ENCODE assay signal across 7 mouse cellular contexts in genomic region chr11:69072666-69073064, GRCm38 (mm10). TPM values are rescaled to one million over a fixed set of nuclear protein-coding genes. Genes with fewer than 3 reads are reported as not detected.
DNase-seq lines count a peak whose midpoint lies in the region; ATAC-seq and TF ChIP-seq lines count a peak whose summit lies in the region.

No protein-coding gene starts in this region.

- 9% methylated on average over 9 of the region's 9 CpGs for WGBS in lung, embryonic 14.5 days
- whole genome bisulfite sequencing in forebrain, embryonic 10.5 days = 10% methylated on average over 9 of the region's 9 CpGs
- WGBS in limb, embryonic 12.5 days = 14% methylated on average over 9 of the region's 9 CpGs
- 7% methylated on average over 9 of the region's 9 CpGs for WGBS in small intestine, adult 2 months

- no peaks in the 10 kb centered on the region for H3K27me3 ChIP-seq in lung, embryonic 14.5 days (ENCODE audit: insufficient read depth, low read length)
- H3K27me3 ChIP-seq in forebrain, embryonic 10.5 days (ENCODE audit: poor library complexity, severe bottlenecking) = no peaks in the 10 kb centered on the region
- H3K27me3 ChIP-seq in limb, embryonic 12.5 days = no peaks in the 10 kb centered on the region
- H3K27me3 ChIP-seq in small intestine, adult 2 months (ENCODE audit: control insufficient read depth, insufficient read depth, low read length) = no peaks in the 10 kb centered on the region

- TF ChIP-seq POLR2A in small intestine, adult 2 months (IDR thresholded peaks at IDR 0.05; ENCODE audit: low read depth, low read length) = no peak

- peak overlapping the region; percentile 89 for H3K4me2 ChIP-seq in lung, embryonic 14.5 days
- H3K4me2 ChIP-seq in limb, embryonic 12.5 days = peak overlapping the region; percentile 50

- H3K4me3 ChIP-seq in lung, embryonic 14.5 days (ENCODE audit: low read depth, low read length) = peak overlapping the region; percentile 31
- peak overlapping the region; percentile 48 for H3K4me3 ChIP-seq in forebrain, embryonic 10.5 days
- H3K4me3 ChIP-seq in limb, embryonic 12.5 days (replicated peaks) = peak overlapping the region; percentile 21
- peak overlapping the region; percentile 43 for H3K4me3 ChIP-seq in small intestine, adult 2 months (ENCODE audit: low read depth, low read length)

- TF ChIP-seq CTCF in lung, embryonic 14.5 days (IDR thresholded peaks at IDR 0.05; ENCODE audit: low read depth) = no peak
- no peak for TF ChIP-seq CTCF in small intestine, adult 2 months (IDR thresholded peaks at IDR 0.05; ENCODE audit: extremely low read depth, insufficient read length, insufficient replicate concordance, low read depth, low read length)

- peak overlapping the region; percentile 62 for H3K9ac ChIP-seq in lung, embryonic 14.5 days
- peak overlapping the region; percentile 38; the same call in 1 of the 2 replicates for H3K9ac ChIP-seq in limb, embryonic 12.5 days (replicated peaks)

- H3K9me3 ChIP-seq in lung, embryonic 14.5 days (ENCODE audit: low read depth, low read length) = no peaks in the 10 kb centered on the region
- H3K9me3 ChIP-seq in forebrain, embryonic 10.5 days = no peaks in the 10 kb centered on the region
- H3K9me3 ChIP-seq in limb, embryonic 12.5 days = no peaks in the 10 kb centered on the region

- H3K27ac ChIP-seq in lung, embryonic 14.5 days (ENCODE audit: low read depth) = peak overlapping the region; percentile 96
- H3K27ac ChIP-seq in forebrain, embryonic 10.5 days = peak overlapping the region; percentile 95
- peak overlapping the region; percentile 86 for H3K27ac ChIP-seq in limb, embryonic 12.5 days
- H3K27ac ChIP-seq in small intestine, adult 2 months (ENCODE audit: insufficient read depth, low read depth, low read length) = no peak overlapping the region

- H3K4me1 ChIP-seq in lung, embryonic 14.5 days (ENCODE audit: insufficient read depth) = peaks cover 7% of the 10 kb centered on the region; the same call in 1 of the 2 replicates
- H3K4me1 ChIP-seq in forebrain, embryonic 10.5 days = peaks cover 47% of the 10 kb centered on the region
- H3K4me1 ChIP-seq in limb, embryonic 12.5 days (replicated peaks) = peaks cover 31% of the 10 kb centered on the region
- H3K4me1 ChIP-seq in small intestine, adult 2 months (ENCODE audit: control insufficient read depth, insufficient read depth, insufficient read length, low read length) = peaks cover 5% of the 10 kb centered on the region; the same call in 1 of the 2 replicates

- no peaks in the 10 kb centered on the region for H3K36me3 ChIP-seq in lung, embryonic 14.5 days (ENCODE audit: insufficient read depth)
- no peaks in the 10 kb centered on the region for H3K36me3 ChIP-seq in forebrain, embryonic 10.5 days (replicated peaks)
- H3K36me3 ChIP-seq in limb, embryonic 12.5 days = no peaks in the 10 kb centered on the region
- H3K36me3 ChIP-seq in small intestine, adult 2 months (ENCODE audit: control insufficient read depth, insufficient read depth, low read length) = no peaks in the 10 kb centered on the region

- ATAC-seq in lung, embryonic 14.5 days (ENCODE audit: insufficient read depth) = no peak
- ATAC-seq in limb, embryonic 12.5 days (ENCODE audit: insufficient number of reproducible peaks, insufficient read depth, low FRiP score, low TSS enrichment, low read depth) = no peak

- DNase-seq in lung, embryonic 14.5 days = no peak
- DNase-seq in lung, postnatal 36 days = no peak
- DNase-seq in forebrain, embryonic 10.5 days (ENCODE audit: extremely low spot score, low spot score) = no peak
- DNase-seq in layer of hippocampus, postnatal 14 days (ENCODE audit: low spot score in 2 of 2) = no peak
- no peak for DNase-seq in thymus, postnatal 4 days

RNA-seq across cellular contexts. Expression of gene Tmem107, which starts 2.1 kb away (rescaled TPM):
- polyA plus RNA-seq in lung, embryonic 14.5 days (2014; fragmentation: Nextera tagmentation; extraction: Ambion mirVana) = 51.0 and 54.4 TPM in 2 replicates
- polyA plus RNA-seq in forebrain, embryonic 10.5 days (2016; fragmentation: Nextera tagmentation; extraction: Ambion mirVana) = 60.8 and 61.0 TPM in 2 replicates
- polyA plus RNA-seq in limb, embryonic 12.5 days (2016; fragmentation: Nextera tagmentation; extraction: Ambion mirVana) = 39.5 and 41.0 TPM in 2 replicates
- 11.8 and 12.8 TPM in 2 replicates for polyA plus RNA-seq in small intestine, adult 2 months (2012; rRNA removed)
- total RNA-seq in layer of hippocampus, postnatal 14 days (2021) = 10 to 100 TPM; 13.5 to 13.7 TPM

RNA-seq across cellular contexts. Expression of gene Borcs6, which starts 13.1 kb away (rescaled TPM):
- 8.0 and 9.5 TPM in 2 replicates for polyA plus RNA-seq in lung, embryonic 14.5 days (2014; fragmentation: Nextera tagmentation; extraction: Ambion mirVana)
- 3.8 and 4.1 TPM in 2 replicates for polyA plus RNA-seq in forebrain, embryonic 10.5 days (2016; fragmentation: Nextera tagmentation; extraction: Ambion mirVana)
- 9.2 and 10.0 TPM in 2 replicates for polyA plus RNA-seq in limb, embryonic 12.5 days (2016; fragmentation: Nextera tagmentation; extraction: Ambion mirVana)
- 13.2 and 28.5 TPM in 2 replicates for polyA plus RNA-seq in small intestine, adult 2 months (2012; rRNA removed)
- total RNA-seq in layer of hippocampus, postnatal 14 days (2021) = 10 to 100 TPM; 25.2 to 26.4 TPM

RNA-seq across cellular contexts. Expression of gene Vamp2, which starts 15.6 kb away (rescaled TPM):
- polyA plus RNA-seq in lung, embryonic 14.5 days (2014; fragmentation: Nextera tagmentation; extraction: Ambion mirVana) = 64.0 and 64.2 TPM in 2 replicates
- polyA plus RNA-seq in forebrain, embryonic 10.5 days (2016; fragmentation: Nextera tagmentation; extraction: Ambion mirVana) = 51.3 and 57.6 TPM in 2 replicates
- polyA plus RNA-seq in limb, embryonic 12.5 days (2016; fragmentation: Nextera tagmentation; extraction: Ambion mirVana) = 68.0 and 79.5 TPM in 2 replicates
- 33.5 and 84.4 TPM in 2 replicates for polyA plus RNA-seq in small intestine, adult 2 months (2012; rRNA removed)
- total RNA-seq in layer of hippocampus, postnatal 14 days (2021) = 1,000 to 10,000 TPM; 1,073 to 1,118 TPM

RNA-seq across cellular contexts. Expression of gene Per1, which starts 22.4 kb away (rescaled TPM):
- polyA plus RNA-seq in lung, embryonic 14.5 days (2014; fragmentation: Nextera tagmentation; extraction: Ambion mirVana) = 15.4 and 23.7 TPM in 2 replicates
- 7.3 and 9.0 TPM in 2 replicates for polyA plus RNA-seq in forebrain, embryonic 10.5 days (2016; fragmentation: Nextera tagmentation; extraction: Ambion mirVana)
- 7.2 and 10.4 TPM in 2 replicates for polyA plus RNA-seq in limb, embryonic 12.5 days (2016; fragmentation: Nextera tagmentation; extraction: Ambion mirVana)
- 5.4 and 13.9 TPM in 2 replicates for polyA plus RNA-seq in small intestine, adult 2 months (2012; rRNA removed)
- total RNA-seq in layer of hippocampus, postnatal 14 days (2021) = 10 to 100 TPM; 84.4 to 86.8 TPM

RNA-seq across cellular contexts. Expression of gene Aurkb, which starts 27.2 kb away (rescaled TPM):
- polyA plus RNA-seq in lung, embryonic 14.5 days (2014; fragmentation: Nextera tagmentation; extraction: Ambion mirVana) = 209 and 211 TPM in 2 replicates
- 227 and 236 TPM in 2 replicates for polyA plus RNA-seq in forebrain, embryonic 10.5 days (2016; fragmentation: Nextera tagmentation; extraction: Ambion mirVana)
- polyA plus RNA-seq in limb, embryonic 12.5 days (2016; fragmentation: Nextera tagmentation; extraction: Ambion mirVana) = 169 and 171 TPM in 2 replicates
- polyA plus RNA-seq in small intestine, adult 2 months (2012; rRNA removed) = 15.5 and 30.8 TPM in 2 replicates
- total RNA-seq in layer of hippocampus, postnatal 14 days (2021) = 1 to 10 TPM; 2.1 to 2.3 TPM
